Mouse (Mus musculus) stomach, embryonic 16.5 days (tissue): ENCODE results near the gene Ttyh1. TPM values are rescaled to one million over a fixed set of nuclear protein-coding genes. Genes with fewer than 3 reads are reported as not detected.
A peak's percentile ranks its signal among the peaks of the same experiment; 100 is the strongest.

Source experiments
- ATAC-seq: fragments of 200-750 bp; cut with Nextera tagmentation; 2 replicates; pipeline ENCODE4 v1.8.0; 2017; ENCODE audit warnings: moderate number of reproducible peaks, moderate TSS enrichment; ENCODE audit not compliant: insufficient read depth, low FRiP score
- H3K27ac ChIP-seq: fragments of 300-500 bp; sonication (generic); 2 replicates; pipeline ENCODE4 v1.5.1; 2014; ENCODE audit warnings: low read length
- H3K27me3 ChIP-seq: fragments of 300-500 bp; sonication (generic); 2 replicates; pipeline ENCODE4 v1.6.1; 2014; ENCODE audit warnings: low read length, control low read depth, mixed read lengths; ENCODE audit not compliant: control insufficient read depth, insufficient read depth
- H3K36me3 ChIP-seq: fragments of 300-500 bp; sonication (generic); 2 replicates; pipeline ENCODE4 v1.6.1; 2014; ENCODE audit warnings: low read length; ENCODE audit not compliant: control insufficient read depth, insufficient read depth
- H3K4me1 ChIP-seq: fragments of 300-500 bp; sonication (generic); 2 replicates; pipeline ENCODE4 v1.6.1; 2014; ENCODE audit warnings: low read length, control low read depth, mixed read lengths; ENCODE audit not compliant: control insufficient read depth, insufficient read depth
- H3K4me2 ChIP-seq: fragments of 300-500 bp; sonication (generic); 2 replicates; pipeline ENCODE4 v1.6.1; 2014; ENCODE audit warnings: low read depth, low read length, mixed read lengths
- H3K4me3 ChIP-seq: fragments of 300-500 bp; sonication (generic); replicated peaks from 2 replicates; pipeline ENCODE4 v1.5.1; 2014; ENCODE audit warnings: mild to moderate bottlenecking, low read length
- H3K9ac ChIP-seq: fragments of 300-500 bp; sonication (generic); 2 replicates; pipeline ENCODE4 v1.6.1; 2014; ENCODE audit warnings: low read length
- H3K9me3 ChIP-seq: fragments of 300-500 bp; sonication (generic); replicated peaks from 2 replicates; pipeline ENCODE4 v1.6.1; 2016; ENCODE audit warnings: low read length, control low read depth; ENCODE audit not compliant: control insufficient read depth
- WGBS: fragments of 180-500 bp; shearing (Covaris S2); extraction: QIAGEN DNeasy Blood & Tissue Kit; methylation state at CpG from one replicate; pipeline ENCODE4 v1.1.7; 2014; 5-methylcytosine and 5-hydroxymethylcytosine counted together
- polyA plus RNA-seq: library from polyadenylated mRNA; unstranded; fragments of >200 nt; fragmentation: Nextera tagmentation; extraction: Ambion mirVana; gene quantifications from 2 replicates; pipeline ENCODE4 v1.2.1, GENCODE M21; 2015

The Ttyh1 gene
- polyA plus RNA-seq, 1 experiment from 2014 or later, result 10.0 TPM

DNA sequence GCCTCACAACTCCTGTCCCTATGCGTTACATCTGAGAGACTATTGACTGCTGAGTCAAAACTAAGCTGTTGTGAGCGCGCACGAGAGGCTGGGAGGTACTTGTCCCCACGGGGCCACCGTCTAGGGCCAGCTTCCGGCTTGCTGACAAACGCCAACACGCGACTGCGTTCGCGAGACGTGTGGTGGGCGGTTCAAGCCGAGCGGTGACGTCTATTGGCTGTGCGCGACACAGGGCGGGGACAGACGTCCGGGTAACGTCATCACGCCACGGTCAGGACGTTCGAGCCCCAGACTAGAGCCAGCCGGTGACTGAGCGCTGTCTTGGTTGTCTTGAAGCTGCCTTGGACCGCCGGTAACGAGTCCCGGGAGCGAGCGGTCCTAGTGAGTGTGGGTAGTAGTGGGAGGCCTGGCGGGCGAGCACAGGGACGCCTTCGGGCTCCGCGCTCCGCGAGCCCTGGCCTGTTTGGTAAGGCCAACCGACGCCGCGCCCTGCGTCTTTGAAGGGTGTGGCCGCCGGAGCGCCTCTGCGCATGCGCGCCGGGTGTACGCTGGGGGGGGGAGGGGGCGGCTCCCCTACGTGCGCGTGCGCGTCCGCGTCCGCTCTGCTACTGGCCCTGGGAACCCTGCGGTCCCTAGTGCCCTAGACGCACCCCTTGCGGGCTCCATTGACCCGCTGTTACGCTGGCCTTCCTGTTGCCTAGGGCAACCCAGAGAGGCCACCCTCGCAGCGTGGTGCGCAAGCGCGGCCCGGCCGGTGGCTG lies 17.7 kb downstream of the Ttyh1 start, which contains the start of gene Leng8:
Gene Leng8, plus strand, starts transcription at position 269 of the 761 bp plus-strand sequence.
- H3K9ac ChIP-seq, result peak within 1 kb of the TSS; percentile 95
- peak within 1 kb of the TSS; percentile 97 for H3K27ac ChIP-seq
- H3K36me3 ChIP-seq, result peaks cover 21% of the 10 kb centered on the region
- under 1% methylated on average over 72 of the region's 78 CpGs for WGBS
- H3K27me3 ChIP-seq, result no peaks in the 10 kb centered on the region
- peak; percentile 99 for ATAC-seq
- peaks cover 16% of the 10 kb centered on the region for H3K4me1 ChIP-seq
- peak within 1 kb of the TSS; percentile 75 for H3K4me2 ChIP-seq
- no peaks in the 10 kb centered on the region for H3K9me3 ChIP-seq
- H3K4me3 ChIP-seq, result peak within 1 kb of the TSS; percentile 93

DNA sequence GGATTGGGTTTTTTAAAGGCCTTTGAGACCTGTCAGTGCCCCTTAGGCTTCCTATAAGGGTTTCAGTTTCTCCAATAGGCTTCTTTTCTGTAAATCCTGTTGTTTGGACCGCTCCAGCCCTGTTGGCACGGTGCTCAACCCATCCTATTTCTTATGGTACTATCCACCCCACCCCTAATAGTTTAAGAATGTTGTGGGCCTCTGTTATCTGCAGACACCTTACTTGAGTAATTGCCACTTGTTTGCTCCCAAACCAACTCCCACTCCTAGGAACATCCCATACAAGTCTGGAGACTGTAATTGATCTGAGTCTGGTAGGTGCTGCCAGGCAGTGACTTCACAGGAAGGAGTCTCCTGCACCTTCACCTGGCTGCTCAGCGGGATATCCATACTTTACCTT lies 18.5 kb downstream of the Ttyh1 start:
- Histone ChIP-seq H3K27ac (peak overlapping the region; percentile 97; the same call in 1 of the 2 replicates), H3K36me3 (peaks cover 22% of the 10 kb centered on the region), H3K9me3 (no peaks in the 10 kb centered on the region), H3K4me3 (peak overlapping the region; percentile 93), H3K4me1 (peaks cover 16% of the 10 kb centered on the region), H3K9ac (peak overlapping the region; percentile 95), H3K27me3 (no peaks in the 10 kb centered on the region), H3K4me2 (peak overlapping the region; percentile 74)
- no peak for ATAC-seq
- WGBS, result 40% methylated on average over 3 of the region's 3 CpGs

DNA sequence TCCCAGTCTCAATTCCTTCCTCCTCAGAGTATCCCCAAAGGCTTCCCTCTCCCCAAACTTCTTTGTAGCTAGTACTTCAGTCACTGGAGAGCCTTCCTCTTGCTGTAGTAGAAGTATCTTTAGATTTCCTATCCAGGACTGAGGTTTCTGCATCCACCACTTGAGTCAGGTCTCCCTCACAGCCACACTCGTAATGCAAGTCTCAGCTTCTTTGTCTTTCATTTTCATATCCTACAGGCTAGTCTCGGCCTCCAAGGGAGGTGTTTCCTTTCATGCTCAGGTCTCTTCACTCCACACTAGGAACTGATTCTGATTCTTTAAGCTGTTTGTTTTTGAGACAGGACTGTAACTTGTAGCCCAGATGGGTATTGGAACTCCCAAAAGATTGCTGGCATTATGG lies 19.0 kb downstream of the Ttyh1 start:
- WGBS, result 78% methylated on average over 2 of the region's 2 CpGs
- H3K27ac ChIP-seq, result no peak overlapping the region
- no peaks in the 10 kb centered on the region for H3K9me3 ChIP-seq
- peak overlapping the region; percentile 74 for H3K4me2 ChIP-seq
- no peaks in the 10 kb centered on the region for H3K27me3 ChIP-seq
- H3K4me3 ChIP-seq, result peak overlapping the region; percentile 93
- H3K36me3 ChIP-seq, result peaks cover 22% of the 10 kb centered on the region
- ATAC-seq, result no peak
- peak overlapping the region; percentile 95 for H3K9ac ChIP-seq
- peaks cover 16% of the 10 kb centered on the region for H3K4me1 ChIP-seq

DNA sequence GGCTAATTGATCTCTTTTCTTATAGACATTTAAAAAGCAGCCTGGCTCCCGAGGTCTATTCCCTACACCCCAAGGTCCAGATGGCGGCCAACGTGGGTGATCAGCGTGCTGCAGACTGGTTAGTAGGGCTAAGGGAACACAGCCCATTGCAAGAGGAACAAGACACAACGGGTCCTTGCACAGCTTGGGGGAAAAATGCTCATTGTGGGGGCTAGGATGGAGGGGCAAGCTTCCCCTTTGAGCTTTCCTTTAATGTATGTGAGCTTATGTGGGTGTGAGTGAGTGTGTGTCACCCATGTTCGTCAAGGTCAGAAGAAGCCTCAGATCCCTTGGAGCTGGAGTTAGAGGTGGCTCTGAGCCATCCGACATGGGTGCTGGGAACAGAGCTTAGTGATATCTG lies 19.5 kb downstream of the Ttyh1 start:
- Histone ChIP-seq H3K4me2 (no peak overlapping the region), H3K36me3 (peaks cover 25% of the 10 kb centered on the region), H3K4me1 (peaks cover 16% of the 10 kb centered on the region), H3K9ac (no peak overlapping the region; the same call in 1 of the 2 replicates), H3K9me3 (no peaks in the 10 kb centered on the region), H3K27ac (no peak overlapping the region), H3K4me3 (no peak overlapping the region), H3K27me3 (no peaks in the 10 kb centered on the region)
- ATAC-seq, result no peak
- WGBS, result 90% methylated on average over 7 of the region's 7 CpGs

DNA sequence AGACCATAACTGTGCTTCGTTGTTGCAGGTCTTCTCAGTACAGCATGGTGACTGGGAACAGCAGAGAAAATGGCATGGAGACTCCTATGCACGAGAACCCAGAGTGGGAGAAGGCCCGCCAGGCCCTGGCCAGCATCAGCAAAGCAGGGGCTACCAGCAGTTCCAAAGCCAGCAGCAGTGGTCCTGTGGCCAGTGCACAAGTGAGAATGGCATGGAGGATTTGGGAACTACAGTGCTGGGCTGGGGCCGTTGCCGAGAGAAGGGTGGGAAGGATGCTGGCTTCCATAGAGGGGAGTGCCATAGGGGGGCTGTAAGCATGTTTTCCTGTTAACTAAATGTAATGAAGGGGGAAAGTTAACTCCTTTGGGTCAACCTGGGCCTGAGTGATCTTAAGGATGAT lies 20.2 kb downstream of the Ttyh1 start:
- ATAC-seq, result no peak
- Histone ChIP-seq H3K4me1 (peaks cover 16% of the 10 kb centered on the region), H3K9ac (no peak overlapping the region), H3K27ac (no peak overlapping the region), H3K4me3 (no peak overlapping the region), H3K27me3 (no peaks in the 10 kb centered on the region), H3K4me2 (no peak overlapping the region), H3K9me3 (no peaks in the 10 kb centered on the region), H3K36me3 (peaks cover 31% of the 10 kb centered on the region)
- WGBS, result 90% methylated on average over 5 of the region's 5 CpGs

DNA sequence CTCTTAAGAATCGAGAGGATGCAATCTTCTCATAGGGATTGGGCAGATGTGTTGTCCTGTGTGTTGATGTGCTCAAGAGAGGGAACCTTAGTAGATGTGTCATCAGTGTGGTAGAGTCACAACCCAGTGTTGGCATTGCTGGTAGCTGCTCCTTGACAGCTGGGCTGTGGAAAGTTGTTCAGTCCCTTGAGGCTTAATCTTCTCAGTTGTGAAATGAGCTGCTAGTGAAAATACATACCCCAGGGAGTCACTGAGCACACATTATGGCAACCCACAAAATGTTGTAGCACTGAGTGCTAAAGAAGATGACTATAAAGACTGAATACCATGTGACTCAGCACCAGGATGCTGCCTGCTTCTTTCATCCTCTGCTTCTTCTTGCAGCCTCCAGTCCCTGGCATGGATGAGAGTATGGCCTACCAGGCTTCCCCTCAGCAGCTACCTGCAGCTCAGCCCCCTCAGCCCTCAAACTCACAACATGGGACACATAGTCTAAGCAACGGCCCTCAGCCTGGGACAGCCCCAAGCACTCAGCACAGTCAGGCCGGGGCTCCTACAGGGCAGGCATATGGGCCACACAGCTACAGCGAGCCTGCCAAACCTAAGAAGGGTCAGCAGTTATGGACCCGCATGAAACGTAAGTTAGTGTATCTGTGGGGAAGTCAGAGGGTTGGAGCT lies 22.6 kb downstream of the Ttyh1 start:
- Histone ChIP-seq H3K27me3 (no peaks in the 10 kb centered on the region), H3K9ac (no peak overlapping the region), H3K4me2 (no peak overlapping the region), H3K27ac (no peak overlapping the region), H3K9me3 (no peaks in the 10 kb centered on the region), H3K36me3 (peaks cover 49% of the 10 kb centered on the region), H3K4me3 (no peak overlapping the region), H3K4me1 (peaks cover 12% of the 10 kb centered on the region)
- WGBS, result 90% methylated on average over 6 of the region's 6 CpGs
- ATAC-seq, result no peak

DNA sequence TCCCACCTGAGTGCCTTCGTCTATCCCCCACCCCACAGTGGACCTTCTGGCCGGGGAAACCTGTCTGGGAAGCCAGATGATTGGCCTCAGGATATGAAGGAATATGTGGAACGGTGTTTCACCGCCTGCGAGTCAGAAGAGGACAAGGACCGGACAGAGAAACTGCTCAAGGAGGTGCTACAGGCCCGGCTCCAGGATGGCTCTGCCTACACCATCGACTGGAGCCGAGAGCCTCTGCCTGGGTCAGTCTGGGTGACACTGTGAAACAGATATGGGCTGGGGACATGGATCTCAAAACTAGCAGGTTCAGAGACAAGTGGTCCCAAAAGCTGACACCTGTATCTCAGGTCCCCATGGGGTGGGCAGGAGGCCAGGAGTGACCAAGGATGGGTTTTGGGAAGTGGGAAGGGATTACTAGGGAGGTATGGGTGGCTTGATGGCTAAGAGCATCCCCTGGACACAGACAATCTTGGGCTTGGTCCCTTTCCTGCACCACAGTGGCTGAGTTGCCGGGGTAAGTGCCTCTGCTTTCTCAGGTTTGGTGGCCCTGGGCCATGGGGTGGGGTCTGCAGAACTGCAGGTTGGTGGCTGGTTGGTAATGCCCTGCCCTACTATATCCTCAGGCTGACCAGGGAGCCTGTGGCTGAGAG lies 23.7 kb downstream of the Ttyh1 start:
- no peak for ATAC-seq
- no peak overlapping the region for H3K4me2 ChIP-seq
- no peaks in the 10 kb centered on the region for H3K9me3 ChIP-seq
- no peaks in the 10 kb centered on the region for H3K27me3 ChIP-seq
- H3K4me3 ChIP-seq, result no peak overlapping the region
- no peak overlapping the region for H3K9ac ChIP-seq
- H3K27ac ChIP-seq, result no peak overlapping the region
- peaks cover 20% of the 10 kb centered on the region for H3K4me1 ChIP-seq
- peaks cover 58% of the 10 kb centered on the region for H3K36me3 ChIP-seq
- 96% methylated on average over 10 of the region's 10 CpGs for WGBS

DNA sequence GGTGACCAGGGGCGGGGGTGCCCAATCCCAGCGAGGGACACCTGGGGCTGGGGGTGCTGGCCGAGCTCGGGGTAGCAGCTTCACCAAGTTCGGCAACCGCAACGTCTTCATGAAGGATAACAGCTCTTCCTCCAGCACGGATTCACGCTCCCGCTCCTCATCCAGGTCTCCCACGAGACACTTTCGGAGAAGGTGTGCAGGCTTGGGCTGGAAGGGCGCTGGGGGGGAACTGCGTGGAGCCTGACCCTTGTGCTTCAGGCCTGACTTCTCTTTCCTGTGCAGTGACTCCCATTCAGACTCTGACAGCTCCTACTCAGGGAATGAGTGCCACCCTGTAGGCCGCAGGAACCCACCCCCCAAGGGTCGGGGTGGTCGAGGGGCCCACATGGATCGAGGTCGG lies 24.3 kb downstream of the Ttyh1 start:
- ATAC-seq, result no peak
- Histone ChIP-seq H3K4me3 (no peak overlapping the region), H3K4me1 (peaks cover 20% of the 10 kb centered on the region), H3K27me3 (no peaks in the 10 kb centered on the region), H3K9ac (no peak overlapping the region), H3K27ac (no peak overlapping the region), H3K9me3 (no peaks in the 10 kb centered on the region), H3K36me3 (peaks cover 58% of the 10 kb centered on the region), H3K4me2 (no peak overlapping the region)
- WGBS, result 95% methylated on average over 19 of the region's 19 CpGs

DNA sequence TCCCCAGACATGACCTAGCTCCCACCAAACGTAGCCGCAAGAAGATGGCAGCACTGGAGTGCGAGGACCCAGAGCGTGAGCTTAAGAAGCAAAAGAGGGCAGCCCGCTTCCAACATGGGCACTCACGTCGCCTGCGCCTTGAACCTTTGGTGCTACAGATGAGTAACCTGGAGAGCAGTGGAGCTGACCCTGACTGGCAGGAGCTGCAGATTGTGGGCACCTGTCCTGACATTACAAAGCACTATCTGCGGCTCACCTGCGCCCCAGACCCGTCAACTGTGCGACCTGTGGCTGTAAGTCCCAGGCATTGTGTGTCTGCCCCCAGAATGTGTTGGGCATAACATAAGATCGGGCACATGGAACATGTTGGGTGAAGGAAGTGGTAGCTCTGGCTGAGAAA lies 24.8 kb downstream of the Ttyh1 start:
- Histone ChIP-seq H3K36me3 (peaks cover 58% of the 10 kb centered on the region), H3K27ac (no peak overlapping the region), H3K9ac (no peak overlapping the region), H3K27me3 (no peaks in the 10 kb centered on the region), H3K4me1 (peaks cover 20% of the 10 kb centered on the region), H3K9me3 (no peaks in the 10 kb centered on the region), H3K4me2 (no peak overlapping the region), H3K4me3 (no peak overlapping the region)
- no peak for ATAC-seq
- 94% methylated on average over 13 of the region's 13 CpGs for WGBS
